Mouse (Mus musculus): ENCODE measurements around the gene P2ry13. TPM values are rescaled to one million over a fixed set of nuclear protein-coding genes. Genes with fewer than 3 reads are reported as not detected.

The P2ry13 gene
- polyA plus RNA-seq, 1 experiment from 2014 or later, result 1.8 TPM

- Histone ChIP-seq H3K4me3 (no peak overlapping the region), H3K9me3 (replicated peaks) (no peaks in the 10 kb centered on the region), H3K4me1 (no peaks in the 10 kb centered on the region), H3K4me2 (no peak overlapping the region), H3K27ac (no peak overlapping the region), H3K9ac (no peak overlapping the region), H3K27me3 (replicated peaks) (no peaks in the 10 kb centered on the region), H3K36me3 (no peaks in the 10 kb centered on the region)
- ATAC-seq, result no peak
- 85% methylated on average over 6 of the region's 6 CpGs for WGBS (ENCODE audit: insufficient replicate concordance)
Observed at GRCm38 (mm10) chr3:59191674-59192073, 19.0 kb downstream of the P2ry13 start.

- Histone ChIP-seq H3K4me3 (no peak overlapping the region), H3K9me3 (replicated peaks) (no peaks in the 10 kb centered on the region), H3K4me1 (no peaks in the 10 kb centered on the region), H3K36me3 (no peaks in the 10 kb centered on the region), H3K27me3 (replicated peaks) (no peaks in the 10 kb centered on the region), H3K4me2 (no peak overlapping the region), H3K9ac (no peak overlapping the region), H3K27ac (no peak overlapping the region)
- ATAC-seq, result no peak
- 68% methylated on average over 4 of the region's 4 CpGs for WGBS (ENCODE audit: insufficient replicate concordance)
Observed at GRCm38 (mm10) chr3:59187336-59187735, 23.3 kb downstream of the P2ry13 start.

GRCm38 (mm10) chr3:59185662-59186061, 25.0 kb downstream of the P2ry13 start:
- Histone ChIP-seq H3K4me2 (no peak overlapping the region), H3K36me3 (no peaks in the 10 kb centered on the region), H3K9me3 (replicated peaks) (no peaks in the 10 kb centered on the region), H3K4me3 (no peak overlapping the region), H3K27ac (no peak overlapping the region), H3K9ac (no peak overlapping the region), H3K4me1 (no peaks in the 10 kb centered on the region), H3K27me3 (replicated peaks) (no peaks in the 10 kb centered on the region)
- no peak for ATAC-seq
- WGBS (ENCODE audit: insufficient replicate concordance), result 70% methylated on average over 4 of the region's 4 CpGs

- Histone ChIP-seq H3K36me3 (no peaks in the 10 kb centered on the region), H3K4me1 (0 out of 2 replicates have a peak, but pooled peaks cover 5% of the 10 kb centered on the region), H3K9me3 (replicated peaks) (no peaks in the 10 kb centered on the region), H3K27me3 (replicated peaks) (no peaks in the 10 kb centered on the region), H3K9ac (no peak overlapping the region), H3K27ac (no peak overlapping the region), H3K4me3 (no peak overlapping the region), H3K4me2 (no peak overlapping the region)
- ATAC-seq, result no peak
Observed at GRCm38 (mm10) chr3:59182129-59182528, 28.6 kb downstream of the P2ry13 start.

- no peak overlapping the region for H3K9ac ChIP-seq
- WGBS (ENCODE audit: insufficient replicate concordance), result 65% methylated on average over 5 of the region's 5 CpGs
- 0 out of 2 replicates have a peak, but pooled peaks cover 5% of the 10 kb centered on the region for H3K4me1 ChIP-seq
- ATAC-seq, result no peak
- H3K27ac ChIP-seq, result no peak overlapping the region
- H3K36me3 ChIP-seq, result no peaks in the 10 kb centered on the region
- H3K27me3 ChIP-seq (replicated peaks), result no peaks in the 10 kb centered on the region
- H3K4me3 ChIP-seq, result no peak overlapping the region
- no peaks in the 10 kb centered on the region for H3K9me3 ChIP-seq (replicated peaks)
- H3K4me2 ChIP-seq, result no peak overlapping the region
Observed at GRCm38 (mm10) chr3:59181134-59181533, 29.5 kb downstream of the P2ry13 start.

- H3K4me2 ChIP-seq, result no peak overlapping the region
- ATAC-seq, result no peak
Observed at GRCm38 (mm10) chr3:59176871-59177270, 33.8 kb downstream of the P2ry13 start.

GRCm38 (mm10) chr3:59175234-59175633, 35.4 kb downstream of the P2ry13 start:
- no peak overlapping the region for H3K27ac ChIP-seq
- WGBS (ENCODE audit: insufficient replicate concordance), result 35% methylated on average over 5 of the region's 5 CpGs
- H3K27me3 ChIP-seq (replicated peaks), result no peaks in the 10 kb centered on the region
- no peak for ATAC-seq
- H3K4me3 ChIP-seq, result no peak overlapping the region
- no peaks in the 10 kb centered on the region for H3K9me3 ChIP-seq (replicated peaks)
- no peaks in the 10 kb centered on the region for H3K36me3 ChIP-seq
- H3K4me1 ChIP-seq, result 0 out of 2 replicates have a peak, but pooled peaks cover 5% of the 10 kb centered on the region
- H3K9ac ChIP-seq, result no peak overlapping the region
- H3K4me2 ChIP-seq, result no peak overlapping the region

More at GRCm38 (mm10) chr3:59176871-59177270, 33.8 kb downstream of the P2ry13 start:
- Histone ChIP-seq H3K4me1 (0 out of 2 replicates have a peak, but pooled peaks cover 5% of the 10 kb centered on the region), H3K9ac (no peak overlapping the region), H3K4me3 (no peak overlapping the region), H3K36me3 (no peaks in the 10 kb centered on the region), H3K27me3 (replicated peaks) (no peaks in the 10 kb centered on the region), H3K27ac (no peak overlapping the region), H3K9me3 (replicated peaks) (no peaks in the 10 kb centered on the region)
- WGBS (ENCODE audit: insufficient replicate concordance), result 59% methylated on average over 5 of the region's 5 CpGs

GRCm38 (mm10) chr3:59174426-59175154, 36.1 kb downstream of the P2ry13 start:
- Histone ChIP-seq H3K4me2 (no peak overlapping the region), H3K4me3 (no peak overlapping the region), H3K27ac (no peak overlapping the region), H3K27me3 (replicated peaks) (no peaks in the 10 kb centered on the region), H3K4me1 (0 out of 2 replicates have a peak, but pooled peaks cover 5% of the 10 kb centered on the region), H3K9ac (no peak overlapping the region), H3K9me3 (replicated peaks) (no peaks in the 10 kb centered on the region), H3K36me3 (no peaks in the 10 kb centered on the region)
- WGBS (ENCODE audit: insufficient replicate concordance), result 55% methylated on average over 6 of the region's 6 CpGs
- no peak for ATAC-seq

GRCm38 (mm10) chr3:59169921-59170627, 40.6 kb downstream of the P2ry13 start:
- Histone ChIP-seq H3K4me3 (no peak overlapping the region), H3K4me2 (no peak overlapping the region), H3K9ac (no peak overlapping the region), H3K4me1 (no peaks in the 10 kb centered on the region), H3K27ac (no peak overlapping the region), H3K36me3 (no peaks in the 10 kb centered on the region), H3K9me3 (replicated peaks) (no peaks in the 10 kb centered on the region), H3K27me3 (replicated peaks) (no peaks in the 10 kb centered on the region)
- ATAC-seq, result no peak
- 41% methylated on average over 2 of the region's 2 CpGs for WGBS (ENCODE audit: insufficient replicate concordance)

- no peak for ATAC-seq
- WGBS (ENCODE audit: insufficient replicate concordance), result 73% methylated on average over 4 of the region's 4 CpGs
- H3K4me3 ChIP-seq, result no peak overlapping the region
Observed at GRCm38 (mm10) chr3:59169215-59169614, 41.5 kb downstream of the P2ry13 start.

GRCm38 (mm10) chr3:59168476-59168875, 42.2 kb downstream of the P2ry13 start:
- H3K27me3 ChIP-seq (replicated peaks), result no peaks in the 10 kb centered on the region
- H3K4me2 ChIP-seq, result no peak overlapping the region
- H3K4me1 ChIP-seq, result no peaks in the 10 kb centered on the region
- no peaks in the 10 kb centered on the region for H3K36me3 ChIP-seq
- no peak overlapping the region for H3K27ac ChIP-seq
- H3K4me3 ChIP-seq, result no peak overlapping the region
- no peak overlapping the region for H3K9ac ChIP-seq
- no peak for ATAC-seq
- no peaks in the 10 kb centered on the region for H3K9me3 ChIP-seq (replicated peaks)
- 59% methylated on average over 6 of the region's 6 CpGs for WGBS (ENCODE audit: insufficient replicate concordance)

More at GRCm38 (mm10) chr3:59169215-59169614, 41.5 kb downstream of the P2ry13 start:
- Histone ChIP-seq H3K9ac (no peak overlapping the region), H3K36me3 (no peaks in the 10 kb centered on the region), H3K9me3 (replicated peaks) (no peaks in the 10 kb centered on the region), H3K27me3 (replicated peaks) (no peaks in the 10 kb centered on the region), H3K4me1 (no peaks in the 10 kb centered on the region), H3K27ac (no peak overlapping the region), H3K4me2 (no peak overlapping the region)

- ATAC-seq, result no peak
- WGBS (ENCODE audit: insufficient replicate concordance), result 79% methylated on average over 2 of the region's 2 CpGs
Observed at GRCm38 (mm10) chr3:59167417-59168054, 43.1 kb downstream of the P2ry13 start.

More at GRCm38 (mm10) chr3:59167417-59168054, 43.1 kb downstream of the P2ry13 start:
- Histone ChIP-seq H3K9me3 (replicated peaks) (no peaks in the 10 kb centered on the region), H3K9ac (no peak overlapping the region), H3K4me1 (no peaks in the 10 kb centered on the region), H3K4me3 (no peak overlapping the region), H3K36me3 (no peaks in the 10 kb centered on the region), H3K4me2 (no peak overlapping the region), H3K27me3 (replicated peaks) (no peaks in the 10 kb centered on the region), H3K27ac (no peak overlapping the region)
